Mouse (Mus musculus) bone marrow, adult 2 months (tissue): Measurements from ENCODE around the gene Ttll8. TPM values are rescaled to one million over a fixed set of nuclear protein-coding genes. Genes with fewer than 3 reads are reported as not detected.

Source experiments
- H3K27ac ChIP-seq: fragments of 200-500 bp; 2 replicates; pipeline ENCODE4 v1.5.1; 2012; ENCODE audit warnings: low read depth, mild to moderate bottlenecking, control low read depth, inconsistent platforms, low read length; ENCODE audit not compliant: control insufficient read depth, poor library complexity, insufficient read depth
- H3K4me1 ChIP-seq: fragments of 200-500 bp; 2 replicates; pipeline ENCODE4 v1.6.1; 2011; ENCODE audit warnings: low read length; ENCODE audit not compliant: control insufficient read depth, insufficient read depth
- H3K4me3 ChIP-seq: fragments of 200-500 bp; replicated peaks from 2 replicates; pipeline ENCODE3; 2011; ENCODE audit warnings: mild to moderate bottlenecking, low read depth, low read length, control low read depth; ENCODE audit not compliant: control insufficient read depth
- CTCF ChIP-seq: fragments of 200-500 bp; IDR thresholded peaks from 2 replicates; pipeline ENCODE4 v1.5.1; 2011; ENCODE audit warnings: low read length, control low read depth; ENCODE audit not compliant: control insufficient read depth, insufficient read depth
- POLR2A ChIP-seq: fragments of 200-500 bp; IDR thresholded peaks from 2 replicates; pipeline ENCODE4 v1.6.1; 2011; ENCODE audit warnings: low read depth, mild to moderate bottlenecking, control low read depth, low read length, borderline replicate concordance; ENCODE audit not compliant: control insufficient read depth
- WGBS: fragments of 180-500 bp; shearing (Covaris S2); methylation state at CpG from one replicate; pipeline ENCODE4 v1.1.7; 2018; 5-methylcytosine and 5-hydroxymethylcytosine counted together
- polyA plus RNA-seq: library from polyadenylated mRNA; stranded (reverse); fragments of >200 nt; gene quantifications from 2 replicates; pipeline ENCODE4 v1.2.4, GENCODE M21; 2011; ENCODE audit warnings: low replicate concordance; ENCODE audit not compliant: missing spikeins, insufficient read depth, insufficient read length

Gene Ttll8
- polyA plus RNA-seq, 1 experiment, result not detected

DNA sequence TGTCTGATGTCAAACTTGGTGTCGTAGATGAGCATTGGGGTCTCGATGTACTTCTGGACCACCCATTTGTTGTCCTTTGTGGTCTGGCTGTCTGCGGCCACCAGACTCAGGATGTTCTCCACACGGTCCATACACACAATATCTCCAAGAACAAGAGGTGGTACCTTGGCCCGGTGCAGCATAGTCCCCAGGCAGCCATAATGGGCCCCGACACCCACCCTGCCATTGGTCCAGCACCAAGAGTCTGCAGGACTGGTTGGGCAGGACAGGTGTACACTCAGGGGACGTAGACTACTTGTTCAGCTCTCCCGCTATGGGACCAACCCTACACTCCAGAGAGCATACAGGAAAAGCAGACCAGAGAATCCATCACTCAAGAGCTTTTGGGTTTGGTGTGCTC lies 37.1 kb downstream of the Ttll8 start:
- WGBS, result 81% methylated on average over 8 of the region's 8 CpGs
- Histone ChIP-seq H3K4me1 (no peaks in the 10 kb centered on the region), H3K4me3 (no peak overlapping the region), H3K27ac (no peak overlapping the region)
- TF ChIP-seq CTCF (no peak), POLR2A (no peak)

DNA sequence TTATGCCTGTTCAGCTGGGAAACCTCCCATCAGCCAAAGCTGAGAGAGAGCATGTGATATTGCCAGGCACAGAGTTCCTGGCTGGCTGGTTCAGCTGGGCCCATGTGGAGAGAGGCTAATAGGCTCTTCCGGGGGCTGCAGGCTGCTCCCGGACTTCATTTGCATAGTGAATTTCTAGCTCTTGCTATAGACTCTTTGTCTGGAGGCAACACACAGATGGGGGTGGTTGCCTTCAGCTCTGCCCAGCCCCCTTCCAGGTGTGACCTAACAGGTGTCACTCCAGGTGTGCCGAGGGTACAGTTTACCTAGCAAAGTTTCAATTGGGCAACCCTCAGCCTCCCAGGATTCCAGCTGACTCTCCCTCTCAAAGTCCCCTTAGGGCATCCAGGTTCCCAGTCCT lies 37.9 kb downstream of the Ttll8 start:
- no peak for TF ChIP-seq POLR2A
- no peak for TF ChIP-seq CTCF
- no peak overlapping the region for H3K4me3 ChIP-seq
- 54% methylated on average over 3 of the region's 3 CpGs for WGBS
- no peaks in the 10 kb centered on the region for H3K4me1 ChIP-seq
- H3K27ac ChIP-seq, result no peak overlapping the region

DNA sequence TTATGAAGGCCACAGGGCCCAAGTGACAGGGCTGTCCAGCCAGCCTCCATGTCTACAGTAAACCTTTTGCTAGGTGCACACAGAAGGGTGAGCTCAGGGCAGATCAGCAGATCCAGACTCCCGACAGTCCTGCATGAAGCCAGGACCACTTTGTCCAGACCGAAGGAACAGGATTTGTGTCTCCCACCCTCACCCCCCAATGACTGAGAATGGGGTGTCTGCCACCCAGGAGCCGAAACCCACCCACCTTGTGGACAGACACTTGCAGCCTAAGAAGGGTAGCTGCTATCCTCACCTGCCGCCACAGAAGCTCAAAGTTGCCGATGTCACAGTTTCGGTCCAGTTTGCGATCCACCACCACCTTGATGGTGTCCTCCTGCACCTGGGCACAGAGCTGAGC lies 39.2 kb downstream of the Ttll8 start:
- Histone ChIP-seq H3K4me1 (no peaks in the 10 kb centered on the region), H3K27ac (no peak overlapping the region), H3K4me3 (no peak overlapping the region)
- 83% methylated on average over 7 of the region's 7 CpGs for WGBS
- TF ChIP-seq POLR2A, result no peak
- TF ChIP-seq CTCF, result no peak

DNA sequence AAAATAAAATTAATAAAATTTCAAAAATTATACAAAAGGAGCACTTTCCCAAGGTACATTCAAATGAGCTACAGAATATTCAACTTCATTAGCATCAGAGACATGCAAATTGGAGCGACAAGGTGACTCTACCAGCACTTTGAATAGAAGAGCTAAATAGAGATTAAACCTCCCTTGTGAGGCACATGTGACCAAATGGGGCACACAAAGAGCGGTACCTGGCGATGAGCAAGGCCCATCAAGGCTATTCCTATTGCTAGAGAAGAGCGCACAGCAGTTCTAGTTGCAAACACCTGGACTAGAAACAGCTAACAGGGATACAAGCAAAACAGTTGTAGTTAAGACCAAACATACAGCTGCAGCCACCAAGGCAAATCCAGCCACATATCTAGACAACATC lies 47.9 kb downstream of the Ttll8 start:
- TF ChIP-seq POLR2A (no peak), CTCF (no peak)
- Histone ChIP-seq H3K4me3 (no peak overlapping the region), H3K27ac (no peak overlapping the region), H3K4me1 (no peaks in the 10 kb centered on the region)
- WGBS, result 77% methylated on average over 4 of the region's 4 CpGs

DNA sequence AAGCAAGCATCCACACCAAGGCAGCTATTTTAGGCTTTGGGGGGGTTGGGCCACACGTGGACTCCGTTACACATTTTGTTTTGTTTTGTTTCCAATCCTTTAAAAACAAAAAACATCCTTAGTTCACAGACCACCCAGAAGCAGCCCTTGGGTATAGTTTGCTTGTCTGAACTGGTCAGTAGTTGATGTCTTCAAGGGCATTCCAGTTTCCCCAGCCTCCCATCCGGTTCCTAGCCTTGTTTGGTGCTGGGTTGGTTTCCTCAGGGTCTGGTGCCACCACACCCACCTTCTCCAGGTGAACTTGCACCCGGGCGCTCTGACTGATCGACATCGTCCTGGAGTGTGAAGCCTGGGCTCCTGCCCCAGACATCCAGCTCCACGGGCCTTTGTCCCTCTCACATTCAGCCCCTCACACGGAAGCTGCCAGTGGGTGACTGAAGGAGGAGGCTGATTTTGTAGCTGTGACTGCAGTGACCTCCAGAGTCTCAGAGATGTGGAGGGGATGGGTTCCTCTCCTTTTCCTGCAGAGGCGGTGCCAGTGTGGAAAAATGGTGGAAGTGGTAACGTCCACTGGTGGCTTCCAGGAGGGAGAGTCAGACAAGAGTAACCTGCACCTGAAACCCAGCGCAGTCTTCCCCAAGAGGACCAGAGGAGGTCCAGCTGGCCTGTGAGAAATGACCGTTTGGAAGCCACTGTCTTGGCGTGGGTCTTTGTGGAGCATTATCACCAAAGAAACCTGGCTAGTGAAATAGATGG lies 50.0 kb downstream of the Ttll8 start:
- WGBS, result 81% methylated on average over 14 of the region's 14 CpGs

DNA sequence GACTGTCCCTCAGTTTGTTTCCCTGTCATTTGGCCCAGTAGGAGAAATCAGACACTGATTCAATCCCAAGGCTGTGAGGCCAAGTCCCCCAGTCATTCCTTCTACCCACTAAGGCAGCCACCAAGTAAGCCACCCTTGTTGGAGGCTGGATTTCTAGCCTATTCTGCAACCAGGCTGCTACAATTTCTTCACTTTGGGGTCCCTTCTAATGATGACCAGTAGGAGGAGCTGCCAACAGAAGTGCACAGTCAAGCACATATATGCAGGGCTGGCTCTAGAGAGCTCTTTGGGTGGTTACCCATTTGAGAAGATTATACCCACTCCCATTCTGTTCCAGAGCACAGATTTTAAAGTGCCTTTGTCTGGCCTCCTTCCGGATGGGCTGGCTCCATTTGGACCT lies 51.1 kb downstream of the Ttll8 start:
- 77% methylated on average over 1 of the region's 1 CpGs for WGBS
- H3K27ac ChIP-seq, result no peak overlapping the region
- no peak for TF ChIP-seq POLR2A
- TF ChIP-seq CTCF, result no peak
- H3K4me3 ChIP-seq, result no peak overlapping the region
- H3K4me1 ChIP-seq, result no peaks in the 10 kb centered on the region

More for the DNA sequence above, 50.0 kb downstream of the Ttll8 start:
- Histone ChIP-seq H3K4me3 (no peak overlapping the region), H3K4me1 (no peaks in the 10 kb centered on the region), H3K27ac (no peak overlapping the region)
- TF ChIP-seq POLR2A (no peak), CTCF (no peak)

DNA sequence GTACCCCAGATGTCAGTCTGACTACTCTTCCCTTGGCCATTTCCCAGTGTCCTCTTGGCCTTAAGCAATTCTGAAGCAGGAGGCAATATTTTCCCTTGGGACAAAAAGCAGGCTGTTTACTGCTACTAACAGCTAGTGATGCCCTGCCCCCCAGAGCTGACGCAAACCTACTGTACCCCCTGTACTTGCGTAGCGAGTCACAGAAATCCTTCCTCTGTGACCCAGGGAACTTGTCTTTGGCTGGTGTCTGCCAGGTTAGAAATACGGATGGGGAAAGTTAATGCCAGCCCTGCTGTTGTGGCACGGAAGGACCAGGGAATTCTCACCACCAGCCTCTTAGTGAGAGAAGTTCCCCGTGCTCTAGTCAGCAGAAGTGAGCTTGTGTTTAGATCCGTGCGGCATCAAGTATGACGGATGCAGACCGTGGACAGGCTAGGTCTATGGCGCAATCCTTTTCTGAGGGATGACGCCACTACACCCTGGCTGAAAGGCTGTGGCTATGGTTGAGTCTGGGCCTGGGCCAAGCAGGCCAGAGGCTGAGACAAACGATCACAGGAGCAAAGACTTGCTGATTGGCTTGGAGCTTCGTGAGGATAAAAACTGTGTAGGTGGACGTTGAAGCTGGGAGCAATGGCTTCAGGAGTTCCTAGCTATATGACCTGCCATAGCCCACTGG lies 51.9 kb downstream of the Ttll8 start:
- no peak for TF ChIP-seq CTCF
- no peak for TF ChIP-seq POLR2A
- Histone ChIP-seq H3K4me3 (no peak overlapping the region), H3K27ac (no peak overlapping the region), H3K4me1 (no peaks in the 10 kb centered on the region)
- 57% methylated on average over 15 of the region's 15 CpGs for WGBS

DNA sequence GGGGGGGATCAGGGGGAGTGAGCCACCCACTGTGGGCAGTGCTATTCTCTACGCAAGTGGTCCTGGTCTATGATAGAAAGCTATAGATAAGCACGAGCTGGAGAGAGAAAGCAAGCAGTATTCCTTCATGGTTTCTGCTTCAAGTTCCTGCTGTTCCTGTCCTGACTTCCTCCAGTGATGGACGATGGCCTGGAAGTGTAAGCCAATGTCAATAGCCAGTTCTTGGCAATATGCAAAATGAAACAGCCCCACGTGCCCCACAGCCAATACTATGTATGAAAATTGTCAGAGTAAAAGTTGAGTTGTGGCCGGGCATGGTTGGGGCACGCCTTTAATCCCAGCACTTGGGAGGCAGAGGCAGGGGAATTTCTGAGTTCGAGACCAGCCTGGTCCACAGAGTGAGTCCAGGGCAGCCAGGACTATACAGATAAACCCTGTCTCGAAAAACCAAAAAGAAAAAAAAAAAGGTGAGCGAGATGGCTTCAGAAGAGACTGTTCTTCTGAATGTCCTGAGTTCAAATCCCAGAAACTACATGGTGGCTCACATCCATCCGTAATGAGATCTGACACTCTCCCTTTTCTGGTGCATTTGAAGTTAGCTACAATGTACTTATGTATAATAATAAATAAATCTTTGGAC lies 57.8 kb downstream of the Ttll8 start:
- Histone ChIP-seq H3K4me1 (no peaks in the 10 kb centered on the region), H3K27ac (no peak overlapping the region), H3K4me3 (no peak overlapping the region)
- TF ChIP-seq CTCF (no peak), POLR2A (no peak)
- 71% methylated on average over 10 of the region's 10 CpGs for WGBS

DNA sequence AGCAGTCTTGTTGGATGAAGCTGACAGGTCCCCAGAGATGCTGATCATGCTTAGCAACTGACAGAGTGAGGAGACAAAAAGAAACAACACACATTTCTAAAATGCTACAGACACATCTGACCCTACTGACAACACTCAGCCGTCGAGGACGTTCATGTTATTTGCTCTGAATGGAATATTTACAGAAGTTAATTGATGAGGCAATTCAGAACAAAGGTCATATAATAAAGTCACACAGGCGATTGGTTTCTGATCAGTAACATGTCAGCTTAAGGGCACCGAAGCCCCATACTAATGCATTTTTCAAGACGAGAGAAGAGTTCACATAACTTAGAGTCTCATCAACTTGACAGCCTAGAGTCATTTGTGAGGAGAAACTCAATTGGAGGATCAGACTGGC lies 58.3 kb downstream of the Ttll8 start:
- H3K4me3 ChIP-seq, result no peak overlapping the region
- H3K27ac ChIP-seq, result no peak overlapping the region
- 84% methylated on average over 6 of the region's 6 CpGs for WGBS
- peaks cover 3% of the 10 kb centered on the region; the same call in 1 of the 2 replicates for H3K4me1 ChIP-seq
- no peak for TF ChIP-seq POLR2A
- no peak for TF ChIP-seq CTCF
